Mouse (Mus musculus): ENCODE measurements around the gene Gtf3c4. TPM values are rescaled to one million over a fixed set of nuclear protein-coding genes. Genes with fewer than 3 reads are reported as not detected.
A peak's percentile ranks its signal among the peaks of the same experiment; 100 is the strongest.

Gtf3c4 gene
- total and polyA plus RNA-seq, 2 experiments from 2014 or later = 15.0 to 66.3 TPM

DNA sequence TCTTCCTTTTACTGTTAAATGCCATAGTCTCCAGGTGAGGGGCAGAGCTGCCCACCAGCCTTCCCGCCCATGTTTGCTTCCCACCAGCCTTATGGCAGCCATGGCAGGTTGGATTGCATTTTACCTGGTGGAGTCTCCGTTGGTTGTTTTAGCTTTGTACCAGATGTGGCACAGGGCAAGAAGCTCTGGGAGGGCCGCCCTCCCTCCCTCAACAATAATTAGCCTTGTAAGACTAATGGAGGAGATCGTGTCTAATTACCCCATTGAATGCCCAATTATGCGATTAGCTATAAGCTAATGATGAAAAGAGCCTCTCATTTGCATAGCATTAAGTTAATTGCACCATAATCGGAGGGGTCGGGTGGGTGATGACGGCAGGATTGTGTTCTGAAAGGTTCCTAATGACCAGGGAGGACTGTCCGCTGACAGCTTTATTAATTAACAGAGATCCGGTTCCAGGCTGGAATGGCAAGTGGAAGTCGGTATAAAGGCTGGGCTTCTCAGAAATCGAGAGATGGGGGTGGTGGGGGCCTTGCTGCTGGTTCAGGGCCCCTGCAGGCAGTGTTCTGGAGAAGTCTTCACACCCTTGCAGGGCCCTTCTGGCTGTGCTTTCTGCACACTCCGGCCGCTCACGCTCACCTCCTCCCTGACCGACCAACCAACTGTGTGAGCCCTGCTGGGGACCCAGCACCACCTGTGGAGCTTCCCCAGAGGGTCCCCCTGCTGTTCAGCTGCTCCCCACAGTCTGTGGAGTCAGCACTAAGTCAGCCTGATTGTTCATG is 60.0 kb downstream of the Gtf3c4 start:
- Histone ChIP-seq H3K9ac (replicated peaks; ENCODE audit: low read length, poor library complexity, severe bottlenecking) (no peak overlapping the region), H3K27me3 (ENCODE audit: insufficient read depth, low read length) (no peaks in the 10 kb centered on the region), H3K4me1 (ENCODE audit: insufficient read depth, low read length) (no peaks in the 10 kb centered on the region), H3K4me3 (ENCODE audit: low read depth, low read length) (no peak overlapping the region), H3K36me3 (ENCODE audit: insufficient read depth, low read length) (no peaks in the 10 kb centered on the region), H3K4me2 (ENCODE audit: low read depth, low read length, poor library complexity, severe bottlenecking) (no peak overlapping the region), H3K9me3 (ENCODE audit: low read length) (no peaks in the 10 kb centered on the region), H3K27ac (ENCODE audit: low read depth, low read length) (no peak overlapping the region)
- 59% methylated on average over 16 of the region's 16 CpGs for WGBS
- TF ChIP-seq CTCF (IDR thresholded peaks at IDR 0.05) = no peak
- no peak for ATAC-seq (ENCODE audit: low FRiP score)
- DNase-seq (ENCODE audit: low spot score) = peak; percentile 26

GRCm38 (mm10) chr2:28776728-28777127 is 63.4 kb downstream of the Gtf3c4 start:
- Histone ChIP-seq H3K27ac (ENCODE audit: low read depth, low read length) (no peak overlapping the region), H3K9me3 (ENCODE audit: low read length) (no peaks in the 10 kb centered on the region), H3K4me1 (ENCODE audit: insufficient read depth, low read length) (no peaks in the 10 kb centered on the region), H3K4me3 (ENCODE audit: low read depth, low read length) (no peak overlapping the region), H3K36me3 (ENCODE audit: insufficient read depth, low read length) (no peaks in the 10 kb centered on the region), H3K27me3 (ENCODE audit: insufficient read depth, low read length) (no peaks in the 10 kb centered on the region), H3K9ac (replicated peaks; ENCODE audit: low read length, poor library complexity, severe bottlenecking) (no peak overlapping the region), H3K4me2 (ENCODE audit: low read depth, low read length, poor library complexity, severe bottlenecking) (no peak overlapping the region)
- ATAC-seq (ENCODE audit: low FRiP score) = no peak
- peak; percentile 24; the same call in 1 of the 2 replicates for TF ChIP-seq CTCF (IDR thresholded peaks at IDR 0.05)
- 74% methylated on average over 2 of the region's 2 CpGs for WGBS
- no peak for DNase-seq (ENCODE audit: low spot score)

GRCm38 (mm10) chr2:28774073-28774472 is 66.1 kb downstream of the Gtf3c4 start:
- 43% methylated on average over 8 of the region's 8 CpGs for WGBS
- no peaks in the 10 kb centered on the region for H3K9me3 ChIP-seq (ENCODE audit: low read length)
- peak; percentile 24 for DNase-seq (ENCODE audit: low spot score)
- no peaks in the 10 kb centered on the region for H3K36me3 ChIP-seq (ENCODE audit: insufficient read depth, low read length)
- TF ChIP-seq CTCF (IDR thresholded peaks at IDR 0.05) = no peak
- no peak overlapping the region for H3K4me2 ChIP-seq (ENCODE audit: low read depth, low read length, poor library complexity, severe bottlenecking)
- no peaks in the 10 kb centered on the region for H3K27me3 ChIP-seq (ENCODE audit: insufficient read depth, low read length)
- no peak for ATAC-seq (ENCODE audit: low FRiP score)
- H3K4me1 ChIP-seq (ENCODE audit: insufficient read depth, low read length) = no peaks in the 10 kb centered on the region
- no peak overlapping the region for H3K27ac ChIP-seq (ENCODE audit: low read depth, low read length)
- H3K9ac ChIP-seq (replicated peaks; ENCODE audit: low read length, poor library complexity, severe bottlenecking) = no peak overlapping the region
- no peak overlapping the region for H3K4me3 ChIP-seq (ENCODE audit: low read depth, low read length)

Other genes starting within 250 kb of the Gtf3c4 start
- not detected in 2 replicates for gene Gfi1b, start 218.4 kb downstream of the Gtf3c4 start, total RNA-seq (2014; rRNA removed)
- not detected in 2 replicates for gene Gfi1b, start 218.4 kb downstream of the Gtf3c4 start, polyA plus RNA-seq (2015; fragmentation: Nextera tagmentation; extraction: Ambion mirVana)
- gene Tsc1, start 199.1 kb downstream of the Gtf3c4 start, total RNA-seq (2014; rRNA removed) = 41.3 and 42.9 TPM in 2 replicates
- 19.5 and 22.9 TPM in 2 replicates for gene Tsc1, start 199.1 kb downstream of the Gtf3c4 start, polyA plus RNA-seq (2015; fragmentation: Nextera tagmentation; extraction: Ambion mirVana)
- not detected in 2 replicates for gene Spaca9, start 140.6 kb downstream of the Gtf3c4 start, total RNA-seq (2014; rRNA removed)
- gene Spaca9, start 140.6 kb downstream of the Gtf3c4 start, polyA plus RNA-seq (2015; fragmentation: Nextera tagmentation; extraction: Ambion mirVana) = 2.5 and 2.7 TPM in 2 replicates
- gene Ak8, start 140.2 kb downstream of the Gtf3c4 start, total RNA-seq (2014; rRNA removed) = 2.3 and 2.8 TPM in 2 replicates
- 4.9 and 5.3 TPM in 2 replicates for gene Ak8, start 140.2 kb downstream of the Gtf3c4 start, polyA plus RNA-seq (2015; fragmentation: Nextera tagmentation; extraction: Ambion mirVana)
- 18.2 and 18.5 TPM in 2 replicates for gene Ddx31, start within 50 bp of the Gtf3c4 start, total RNA-seq (2014; rRNA removed)
- gene Ddx31, start within 50 bp of the Gtf3c4 start, polyA plus RNA-seq (2015; fragmentation: Nextera tagmentation; extraction: Ambion mirVana) = 8.3 and 10.3 TPM in 2 replicates
- 36.8 and 49.0 TPM in 2 replicates for gene Barhl1, start 76.3 kb upstream of the Gtf3c4 start, total RNA-seq (2014; rRNA removed)
- 36.8 and 36.9 TPM in 2 replicates for gene Barhl1, start 76.3 kb upstream of the Gtf3c4 start, polyA plus RNA-seq (2015; fragmentation: Nextera tagmentation; extraction: Ambion mirVana)
- gene Cfap77, start 214.7 kb upstream of the Gtf3c4 start, total RNA-seq (2014; rRNA removed) = 1.0 and 3.3 TPM in 2 replicates
- gene Cfap77, start 214.7 kb upstream of the Gtf3c4 start, polyA plus RNA-seq (2015; fragmentation: Nextera tagmentation; extraction: Ambion mirVana) = 1.2 and 1.3 TPM in 2 replicates
- 4.9 and 5.1 TPM in 2 replicates for gene Ttf1, start 219.9 kb upstream of the Gtf3c4 start, total RNA-seq (2014; rRNA removed)
- 3.1 and 3.3 TPM in 2 replicates for gene Ttf1, start 219.9 kb upstream of the Gtf3c4 start, polyA plus RNA-seq (2015; fragmentation: Nextera tagmentation; extraction: Ambion mirVana)